12 mouse cellular contexts compared by ENCODE assay signal in genomic region chr11:98973584-98973983, GRCm38 (mm10). TPM values are rescaled to one million over a fixed set of nuclear protein-coding genes. Genes with fewer than 3 reads are reported as not detected.
DNase-seq lines count a peak whose midpoint lies in the region; ATAC-seq and TF ChIP-seq lines count a peak whose summit lies in the region.
"Had no signal": no experiment of that assay in that cellular context is flagged by ENCODE, and none has a peak within 500 bp of the region (broad histone marks: within the 10 kb centered on the region; RNA-seq: fewer than 3 reads in every experiment).

No protein-coding gene starts in this region.

- H3K27ac ChIP-seq in liver, postnatal 0 days (ENCODE audit: low read depth), result no peak overlapping the region
- H3K27ac ChIP-seq in liver, embryonic 12.5 days, result no peak overlapping the region
- H3K27ac ChIP-seq in left cerebral cortex, adult 2 months, result no peak overlapping the region

- TF ChIP-seq EP300 in liver, postnatal 0 days (IDR thresholded peaks at IDR 0.05; ENCODE audit: low read depth), result no peak

- H3K36me3 ChIP-seq in liver, postnatal 0 days (replicated peaks; ENCODE audit: insufficient read depth, low read length), result peaks cover 32% of the 10 kb centered on the region
- peaks cover 47% of the 10 kb centered on the region for H3K36me3 ChIP-seq in liver, embryonic 12.5 days

- no peaks in the 10 kb centered on the region for H3K27me3 ChIP-seq in liver, postnatal 0 days (ENCODE audit: insufficient read depth, low read length)
- peaks cover 43% of the 10 kb centered on the region for H3K27me3 ChIP-seq in liver, embryonic 12.5 days (replicated peaks)
- H3K27me3 ChIP-seq: CH12.LX had no signal

- H3K9ac ChIP-seq in liver, postnatal 0 days (replicated peaks), result no peak overlapping the region
- H3K9ac ChIP-seq in liver, embryonic 12.5 days, result no peak overlapping the region
- H3K9ac ChIP-seq: lung, embryonic 14.5 days had no signal

- H3K4me3 ChIP-seq in liver, postnatal 0 days (ENCODE audit: low read depth, low read length), result no peak overlapping the region
- H3K4me3 ChIP-seq in liver, embryonic 12.5 days, result no peak overlapping the region
- no peak overlapping the region for H3K4me3 ChIP-seq in left cerebral cortex, adult 2 months

- WGBS in liver, postnatal 0 days (ENCODE audit: insufficient replicate concordance), result 86% methylated on average over 14 of the region's 14 CpGs
- WGBS in liver, embryonic 12.5 days (ENCODE audit: insufficient replicate concordance), result 82% methylated on average over 14 of the region's 14 CpGs

- peak; percentile 56 for DNase-seq in gastrocnemius, postnatal 10 days
- DNase-seq in gastrocnemius, adult 8-10 months (ENCODE audit: low spot score in 2 of 2), result no peak
- peak; percentile 24 for DNase-seq in liver, postnatal 0 days
- DNase-seq in adrenal gland, postnatal 14 days, result peak; percentile 66
- peak; percentile 53 to 78 for DNase-seq in kidney, postnatal 36 days
- no peak for DNase-seq in layer of hippocampus, adult 18-20 months (ENCODE audit: low spot score in 2 of 2)
- no peak for DNase-seq in left cerebral cortex, adult 2 months (ENCODE audit: extremely low spot score in 1 of 2, low spot score in 2 of 2)
- DNase-seq: lung, embryonic 14.5 days had no signal

- peaks cover 5% of the 10 kb centered on the region; the same call in 1 of the 2 replicates for H3K4me1 ChIP-seq in liver, postnatal 0 days (ENCODE audit: insufficient read depth)
- H3K4me1 ChIP-seq in liver, embryonic 12.5 days, result peaks cover 27% of the 10 kb centered on the region

- no peak overlapping the region for H3K4me2 ChIP-seq in liver, postnatal 0 days (ENCODE audit: low read depth, low read length)
- H3K4me2 ChIP-seq in liver, embryonic 12.5 days, result no peak overlapping the region
- H3K4me2 ChIP-seq: lung, embryonic 14.5 days had no signal

- TF ChIP-seq CTCF in liver, postnatal 0 days (IDR thresholded peaks at IDR 0.05; ENCODE audit: low read depth), result no peak
- TF ChIP-seq CTCF in left cerebral cortex, adult 2 months (IDR thresholded peaks at IDR 0.05), result no peak; the same call in 1 of the 2 replicates

- intact Hi-C loops in left cerebral cortex, adult 2 months (cut with DNase I), result loop anchor here (10.0 kb wide), 1 partner anchor 1341 kb away; the partner anchor contains the start of gene Eif1

- no peaks in the 10 kb centered on the region for H3K9me3 ChIP-seq in liver, postnatal 0 days (ENCODE audit: low read length)
- H3K9me3 ChIP-seq in liver, embryonic 12.5 days (replicated peaks), result no peaks in the 10 kb centered on the region

- no peak for ATAC-seq in liver, postnatal 0 days
- no peak for ATAC-seq in liver, embryonic 12.5 days

RNA-seq across cellular contexts. Expression of gene Gjd3, which starts 9.2 kb away (rescaled TPM):
- not detected for total RNA-seq in gastrocnemius, postnatal 10 days (2021)
- total RNA-seq in gastrocnemius, adult 8-10 months (2022), result not detected
- not detected in 2 replicates for polyA plus RNA-seq in liver, postnatal 0 days (2015; fragmentation: Nextera tagmentation; extraction: Ambion mirVana)
- polyA plus RNA-seq in liver, embryonic 12.5 days (2016; fragmentation: Nextera tagmentation; extraction: Ambion mirVana), result not detected in 2 replicates
- total RNA-seq in adrenal gland, postnatal 14 days (2021), result not detected in 2 replicates
- 1 to 10 TPM in 1 of 2 experiments, under 1 TPM in 1; 0.52 to 1.2 TPM for total RNA-seq in layer of hippocampus, adult 18-20 months (2021)
- 1 to 10 TPM; 1.4 to 3.2 TPM for total RNA-seq in left cerebral cortex, adult 2 months (2021)
- total RNA-seq: hematopoietic stem cell, adult 5-6 weeks had no signal
- polyA plus RNA-seq: lung, embryonic 14.5 days; stomach, embryonic 14.5 days had no signal

RNA-seq across cellular contexts. Expression of gene Rara, which starts 46.0 kb away (rescaled TPM):
- total RNA-seq in gastrocnemius, postnatal 10 days (2021), result 10 to 100 TPM; 22.6 to 31.5 TPM
- 10 to 100 TPM in 2 of 4 experiments, 1 to 10 TPM in 2; 8.3 to 11.7 (median 9.5) TPM for total RNA-seq in gastrocnemius, adult 8-10 months (2022)
- polyA plus RNA-seq in liver, postnatal 0 days (2015; fragmentation: Nextera tagmentation; extraction: Ambion mirVana), result 5.4 and 5.6 TPM in 2 replicates
- 6.8 and 7.1 TPM in 2 replicates for polyA plus RNA-seq in liver, embryonic 12.5 days (2016; fragmentation: Nextera tagmentation; extraction: Ambion mirVana)
- 24.5 and 29.3 TPM in 2 replicates for total RNA-seq in adrenal gland, postnatal 14 days (2021)
- total RNA-seq in layer of hippocampus, adult 18-20 months (2021), result 10 to 100 TPM; 18.3 to 26.6 TPM
- total RNA-seq in left cerebral cortex, adult 2 months (2021), result 10 to 100 TPM; 14.0 to 18.7 TPM

RNA-seq across cellular contexts. Expression of gene Top2a, which starts 50.4 kb away (rescaled TPM):
- 10 to 100 TPM; 33.9 to 43.9 TPM for total RNA-seq in gastrocnemius, postnatal 10 days (2021)
- total RNA-seq in gastrocnemius, adult 8-10 months (2022), result under 1 TPM in 3 of 4 experiments, not detected in 1; 0.25 to 0.60 (median 0.29) TPM
- polyA plus RNA-seq in liver, postnatal 0 days (2015; fragmentation: Nextera tagmentation; extraction: Ambion mirVana), result 74.3 and 90.2 TPM in 2 replicates
- polyA plus RNA-seq in liver, embryonic 12.5 days (2016; fragmentation: Nextera tagmentation; extraction: Ambion mirVana), result 249 and 261 TPM in 2 replicates
- total RNA-seq in adrenal gland, postnatal 14 days (2021), result 52.0 and 70.5 TPM in 2 replicates
- under 1 TPM; 0.52 to 0.96 TPM for total RNA-seq in layer of hippocampus, adult 18-20 months (2021)
- 1 to 10 TPM in 1 of 2 experiments, under 1 TPM in 1; 0.66 to 1.0 TPM for total RNA-seq in left cerebral cortex, adult 2 months (2021)

Comparison
In these comparisons a context has a peak if more than half of its experiments do, and no peak if none do; other contexts are left out.
1. DNase-seq: peak in gastrocnemius, postnatal 10 days (single experiment), liver, postnatal 0 days (single experiment), adrenal gland, postnatal 14 days (single experiment) and kidney, postnatal 36 days (2 of 2); none in gastrocnemius, adult 8-10 months (0 of 2), layer of hippocampus, adult 18-20 months (0 of 2) and left cerebral cortex, adult 2 months (0 of 2).
2. RNA of gene Top2a, which starts 50.4 kb away (total RNA-seq): 52.0 to 70.5 TPM in adrenal gland, postnatal 14 days and 33.9 to 43.9 TPM in gastrocnemius, postnatal 10 days; 0.66 to 1.0 TPM in left cerebral cortex, adult 2 months, 0.52 to 0.96 TPM in layer of hippocampus, adult 18-20 months and 0.25 to 0.60 TPM in gastrocnemius, adult 8-10 months; every median in the first group is over 10 times any median in the second.